Mouse (Mus musculus): ENCODE measurements around the gene Setd1a. TPM values are rescaled to one million over a fixed set of nuclear protein-coding genes. Genes with fewer than 3 reads are reported as not detected.

Setd1a gene
- total and polyA plus RNA-seq, 3 experiments = 9.2 to 55.9 TPM; not detected in 1

- H3K4me3 ChIP-seq (ENCODE audit: control insufficient read depth in 1 of 2, insufficient read depth in 1 of 2, low read depth in 2 of 2, low read length in 2 of 2) = no peak overlapping the region
- H3K27me3 ChIP-seq (ENCODE audit: control insufficient read depth in 1 of 2, insufficient read depth in 2 of 2, low read length in 2 of 2) = no peaks in the 10 kb centered on the region
- no peaks in the 10 kb centered on the region for H3K9me3 ChIP-seq (replicated peaks; ENCODE audit: insufficient read depth, low read length)
- H3K79me2 ChIP-seq (ENCODE audit: control insufficient read depth, insufficient read depth, low read length, poor library complexity) = no peaks in the 10 kb centered on the region; the same call in 1 of the 2 replicates
- DNase-seq (ENCODE audit: low read depth, low spot score) = no peak
- no peak overlapping the region for H3K27ac ChIP-seq (ENCODE audit: control insufficient read depth, low read depth, low read length)
- H3K4me1 ChIP-seq (ENCODE audit: control insufficient read depth in 1 of 2, insufficient read depth in 2 of 2, low read length in 2 of 2) = peaks cover 1 to 15% of the 10 kb centered on the region in 2 experiments; a peak in 3 of 4 replicates
- no peak overlapping the region for H3K9ac ChIP-seq (ENCODE audit: control insufficient read depth, low read depth, low read length, poor library complexity, severe bottlenecking)
- H3K36me3 ChIP-seq (ENCODE audit: control insufficient read depth in 1 of 2, insufficient read depth in 2 of 2, low read length in 2 of 2) = peaks cover 0 to 10% of the 10 kb centered on the region in 2 experiments; a peak in 2 of 4 replicates
- no peak for TF ChIP-seq MAFK (IDR thresholded peaks at IDR 0.05; ENCODE audit: borderline replicate concordance, low read depth, low read length)
- TF ChIP-seq MYC (IDR thresholded peaks at IDR 0.05; ENCODE audit: low read depth, low read length) = no peak
- no peak for TF ChIP-seq HCFC1 (IDR thresholded peaks at IDR 0.05; ENCODE audit: low read depth, low read length)
These were observed 35.8 kb downstream of the Setd1a start for GRCm38 (mm10) chr7:127812292-127812691.

DNA sequence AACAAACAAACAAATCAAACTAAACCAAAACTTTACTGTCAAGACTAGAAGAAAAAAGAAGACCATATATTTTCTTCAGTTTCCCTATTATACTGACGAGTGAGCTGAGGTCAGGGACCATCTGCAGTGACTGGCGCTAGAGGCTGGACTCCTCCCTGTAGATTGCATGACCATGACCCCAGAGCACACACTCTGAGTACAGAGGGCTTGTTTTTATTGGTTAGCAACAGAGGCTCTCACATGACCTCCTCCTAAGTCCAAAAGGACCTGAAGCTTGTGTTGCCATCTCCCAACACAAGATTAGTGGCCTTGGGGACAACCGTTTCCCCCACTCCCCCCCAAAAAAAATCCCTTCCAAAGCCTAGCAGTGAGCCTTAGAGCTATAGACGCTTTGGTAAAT is 37.4 kb downstream of the Setd1a start:
- H3K4me3 ChIP-seq (ENCODE audit: control insufficient read depth in 1 of 2, insufficient read depth in 1 of 2, low read depth in 2 of 2, low read length in 2 of 2) = no peak overlapping the region
- no peaks in the 10 kb centered on the region for H3K9me3 ChIP-seq (replicated peaks; ENCODE audit: insufficient read depth, low read length)
- peaks cover 0 to 1% of the 10 kb centered on the region in 2 experiments; a peak in 2 of 4 replicates for H3K36me3 ChIP-seq (ENCODE audit: control insufficient read depth in 1 of 2, insufficient read depth in 2 of 2, low read length in 2 of 2)
- H3K4me1 ChIP-seq (ENCODE audit: control insufficient read depth in 1 of 2, insufficient read depth in 2 of 2, low read length in 2 of 2) = peaks cover 0 to 2% of the 10 kb centered on the region in 2 experiments; a peak in 2 of 4 replicates
- no peak overlapping the region for H3K27ac ChIP-seq (ENCODE audit: control insufficient read depth, low read depth, low read length)
- no peaks in the 10 kb centered on the region for H3K27me3 ChIP-seq (ENCODE audit: control insufficient read depth in 1 of 2, insufficient read depth in 2 of 2, low read length in 2 of 2)
- DNase-seq (ENCODE audit: low read depth, low spot score) = no peak
- no peaks in the 10 kb centered on the region for H3K79me2 ChIP-seq (ENCODE audit: control insufficient read depth, insufficient read depth, low read length, poor library complexity)
- TF ChIP-seq CHD1 (IDR thresholded peaks at IDR 0.05; ENCODE audit: low read depth, low read length) (no peak), CHD2 (IDR thresholded peaks at IDR 0.05; ENCODE audit: low read length) (no peak), USF2 (IDR thresholded peaks at IDR 0.05; ENCODE audit: borderline replicate concordance in 1 of 2, insufficient read depth in 1 of 2, low read depth in 1 of 2, low read length in 2 of 2) (no peak), MXI1 (IDR thresholded peaks at IDR 0.05; ENCODE audit: low read depth, low read length) (no peak), GATA1 (IDR thresholded peaks at IDR 0.05; ENCODE audit: low read depth, low read length) (no peak)
- H3K9ac ChIP-seq (ENCODE audit: control insufficient read depth, low read depth, low read length, poor library complexity, severe bottlenecking) = no peak overlapping the region

DNA sequence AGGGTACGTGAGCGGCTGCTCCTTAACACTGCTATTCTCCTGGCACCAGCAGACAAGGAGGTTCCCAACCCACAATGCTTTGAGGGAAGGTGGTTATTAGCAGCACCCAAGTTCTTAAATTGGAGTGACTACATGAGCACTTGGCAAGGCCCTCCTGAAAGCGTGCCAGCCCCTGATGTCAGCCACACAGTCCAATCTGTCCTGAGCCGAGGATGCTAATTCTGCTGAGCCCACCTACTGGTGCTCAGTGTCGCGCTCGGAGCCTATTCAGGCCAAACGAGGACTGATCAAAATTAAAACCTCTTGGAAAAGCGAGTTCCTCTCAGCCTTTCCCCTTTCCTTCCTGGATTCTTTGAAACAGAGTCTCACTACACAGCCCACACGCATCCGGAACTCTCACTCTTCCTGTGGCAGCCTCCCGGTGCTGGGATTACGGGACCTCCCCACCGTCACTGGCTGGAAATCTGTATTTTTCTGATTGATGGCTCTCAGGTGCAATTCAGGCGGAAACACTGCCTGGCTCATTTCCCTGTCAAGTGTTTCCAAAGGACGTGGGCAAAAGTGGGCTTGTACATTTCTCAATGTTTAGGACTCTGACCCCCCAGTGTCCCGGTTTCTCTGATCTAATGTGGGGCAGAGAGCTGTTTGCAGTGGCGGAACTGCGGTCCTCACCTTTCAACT is 37.9 kb downstream of the Setd1a start:
- TF ChIP-seq ELF1 (IDR thresholded peaks at IDR 0.05; ENCODE audit: low read depth, low read length) (no peak), JUND (IDR thresholded peaks at IDR 0.05; ENCODE audit: low read depth, low read length) (no peak), ETS1 (IDR thresholded peaks at IDR 0.05; ENCODE audit: low read depth, low read length) (no peak), SMC3 (IDR thresholded peaks at IDR 0.05; ENCODE audit: low read depth, low read length) (no peak), MAX (IDR thresholded peaks at IDR 0.05; ENCODE audit: low read length) (no peak), MYB (IDR thresholded peaks at IDR 0.05; ENCODE audit: low read depth, low read length) (no peak), NELFE (IDR thresholded peaks at IDR 0.05; ENCODE audit: low read depth, low read length) (no peak), ZC3H11A (IDR thresholded peaks at IDR 0.05; ENCODE audit: low read depth, low read length) (no peak), GABPA (IDR thresholded peaks at IDR 0.05; ENCODE audit: low read depth, low read length) (no peak)
- H3K9me3 ChIP-seq (replicated peaks; ENCODE audit: insufficient read depth, low read length) = no peaks in the 10 kb centered on the region
- no peak overlapping the region for H3K27ac ChIP-seq (ENCODE audit: control insufficient read depth, low read depth, low read length)
- H3K79me2 ChIP-seq (ENCODE audit: control insufficient read depth, insufficient read depth, low read length, poor library complexity) = no peaks in the 10 kb centered on the region
- H3K4me1 ChIP-seq (ENCODE audit: control insufficient read depth in 1 of 2, insufficient read depth in 2 of 2, low read length in 2 of 2) = no peaks in the 10 kb centered on the region
- no peak overlapping the region for H3K9ac ChIP-seq (ENCODE audit: control insufficient read depth, low read depth, low read length, poor library complexity, severe bottlenecking)
- H3K27me3 ChIP-seq (ENCODE audit: control insufficient read depth in 1 of 2, insufficient read depth in 2 of 2, low read length in 2 of 2) = no peaks in the 10 kb centered on the region
- no peaks in the 10 kb centered on the region for H3K36me3 ChIP-seq (ENCODE audit: control insufficient read depth in 1 of 2, insufficient read depth in 2 of 2, low read length in 2 of 2)
- no peak for DNase-seq (ENCODE audit: low read depth, low spot score)
- H3K4me3 ChIP-seq (ENCODE audit: control insufficient read depth in 1 of 2, insufficient read depth in 1 of 2, low read depth in 2 of 2, low read length in 2 of 2) = no peak overlapping the region
